Mouse (Mus musculus) megakaryocyte, embryonic 14.5 days (primary cell): ENCODE measurements around the gene Theg. TPM values are rescaled to one million over a fixed set of nuclear protein-coding genes. Genes with fewer than 3 reads are reported as not detected.

ENCODE experiments used
- H3K27me3 ChIP-seq: replicated peaks from 2 replicates; pipeline ENCODE3; 2012; ENCODE audit warnings: inconsistent platforms
- H3K36me3 ChIP-seq: replicated peaks from 2 replicates; pipeline ENCODE3; 2012; ENCODE audit warnings: low read length, inconsistent platforms, mixed read lengths
- H3K4me1 ChIP-seq: 2 replicates; pipeline ENCODE4 v1.6.1; 2012; ENCODE audit warnings: inconsistent platforms
- H3K4me3 ChIP-seq: replicated peaks from 2 replicates; pipeline ENCODE3; 2012; ENCODE audit warnings: moderate library complexity, mild to moderate bottlenecking, inconsistent platforms
- H3K9me3 ChIP-seq: 2 replicates; pipeline ENCODE4 v1.6.1; 2012; ENCODE audit warnings: inconsistent platforms
- FLI1 ChIP-seq: IDR thresholded peaks from 2 replicates; pipeline ENCODE4 v1.6.1; 2012; ENCODE audit warnings: low read length, inconsistent platforms, mixed read lengths
- GATA1 ChIP-seq: IDR thresholded peaks from 3 replicates; pipeline ENCODE4 v1.6.1; 2012; ENCODE audit warnings: mixed read lengths, low read length, inconsistent platforms, borderline replicate concordance
- polyA plus RNA-seq: library from polyadenylated mRNA; stranded (reverse); fragments of >175 nt; gene quantifications from 2 replicates; pipeline ENCODE4 v1.2.3, GENCODE M21; 2012; ENCODE audit warnings: low replicate concordance; ENCODE audit not compliant: insufficient read depth

Gene Theg
- polyA plus RNA-seq, result 1.2 TPM in 1 of 2 replicates, not detected in the other

- H3K9me3 ChIP-seq, result peaks cover 10% of the 10 kb centered on the region
Observed at GRCm38 (mm10) chr10:79587061-79587751, at the start of gene Theg. Gene Theg (minus strand): TSS chr10:79587331.

DNA sequence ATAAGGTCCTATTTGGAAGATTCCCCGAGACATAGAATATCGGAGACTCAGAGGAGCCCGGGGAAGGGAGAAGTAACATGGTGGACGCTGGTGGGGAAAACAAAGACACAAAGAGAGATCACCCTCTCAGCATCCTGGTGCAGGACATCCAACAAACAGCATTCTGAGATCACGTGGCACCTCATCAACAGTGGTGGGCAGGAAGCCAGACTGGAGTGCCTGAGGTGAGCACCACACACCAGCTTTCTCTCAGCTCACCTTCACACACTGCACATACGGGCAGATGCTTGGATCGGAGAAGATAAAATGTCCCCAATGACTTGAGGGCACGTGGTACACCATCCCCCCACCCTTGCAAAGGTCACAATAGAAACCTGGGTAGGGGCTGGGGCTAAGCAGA lies 49.2 kb upstream of the Theg start:
- H3K27me3 ChIP-seq, result peaks cover 87% of the 10 kb centered on the region

More at GRCm38 (mm10) chr10:79587061-79587751, at the start of gene Theg:
- Histone ChIP-seq H3K4me1 (no peaks in the 10 kb centered on the region), H3K36me3 (no peaks in the 10 kb centered on the region), H3K27me3 (peaks cover 57% of the 10 kb centered on the region), H3K4me3 (no peak within 1 kb of the TSS)
- no peak for TF ChIP-seq GATA1
- TF ChIP-seq FLI1, result no peak

DNA sequence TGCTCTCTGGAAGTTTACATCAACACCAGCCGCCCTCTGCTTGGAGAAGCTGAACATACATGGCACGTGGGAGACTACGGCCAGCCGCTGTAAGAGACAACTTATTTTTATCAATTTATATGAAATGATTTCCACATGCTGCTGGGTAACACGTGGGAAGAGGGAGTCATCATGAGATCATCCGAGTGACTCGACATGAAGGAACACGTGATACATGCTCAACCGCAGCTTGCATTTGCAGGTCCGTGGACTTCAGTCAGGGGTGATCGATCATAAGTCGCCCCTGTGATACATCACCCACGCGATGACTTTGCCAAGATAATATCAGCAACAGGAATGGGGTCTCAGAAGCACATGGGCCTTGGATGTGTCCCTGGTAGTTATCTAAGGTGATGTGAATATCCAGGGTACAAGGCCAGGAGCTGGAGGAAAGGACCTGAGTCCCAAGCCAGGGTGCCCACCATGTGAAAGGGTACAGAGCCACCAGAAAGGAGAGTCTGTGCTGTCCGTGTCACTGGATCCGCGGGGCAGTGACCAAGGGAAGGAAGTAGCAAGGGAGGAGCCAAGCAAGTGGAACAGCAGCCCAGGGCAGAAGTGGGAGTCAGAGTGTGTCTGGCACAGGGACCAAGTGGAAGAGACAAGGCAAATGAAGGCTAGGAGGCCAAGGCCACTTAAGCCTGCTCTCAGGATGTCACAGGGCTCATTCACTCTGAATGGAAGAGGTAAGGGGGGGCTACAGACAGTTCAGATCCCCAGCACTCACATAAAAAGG lies 46.1 kb upstream of the Theg start:
- Histone ChIP-seq H3K4me1 (peaks cover 16% of the 10 kb centered on the region), H3K4me3 (peak overlapping the region; percentile 12), H3K9me3 (peaks cover 13% of the 10 kb centered on the region), H3K36me3 (no peaks in the 10 kb centered on the region), H3K27me3 (peaks cover 82% of the 10 kb centered on the region)
- TF ChIP-seq GATA1, result no peak
- no peak for TF ChIP-seq FLI1

More for the DNA sequence above, 49.2 kb upstream of the Theg start:
- TF ChIP-seq FLI1 (no peak), GATA1 (no peak)
- Histone ChIP-seq H3K4me3 (no peak overlapping the region), H3K36me3 (no peaks in the 10 kb centered on the region), H3K4me1 (peaks cover 16% of the 10 kb centered on the region), H3K9me3 (0 out of 2 replicates have a peak, but pooled peaks cover 6% of the 10 kb centered on the region)

- Histone ChIP-seq H3K9me3 (peaks cover 10% of the 10 kb centered on the region), H3K4me1 (peaks cover 9% of the 10 kb centered on the region; the same call in 1 of the 2 replicates), H3K4me3 (no peak overlapping the region), H3K36me3 (no peaks in the 10 kb centered on the region), H3K27me3 (peaks cover 74% of the 10 kb centered on the region)
- TF ChIP-seq GATA1 (no peak), FLI1 (no peak)
Observed at GRCm38 (mm10) chr10:79631432-79631831, 44.3 kb upstream of the Theg start.

GRCm38 (mm10) chr10:79628377-79628776 lies 41.2 kb upstream of the Theg start:
- Histone ChIP-seq H3K4me3 (no peak overlapping the region), H3K4me1 (peaks cover 3% of the 10 kb centered on the region; the same call in 1 of the 2 replicates), H3K9me3 (peaks cover 6% of the 10 kb centered on the region), H3K27me3 (peaks cover 71% of the 10 kb centered on the region), H3K36me3 (no peaks in the 10 kb centered on the region)
- TF ChIP-seq FLI1, result no peak

DNA sequence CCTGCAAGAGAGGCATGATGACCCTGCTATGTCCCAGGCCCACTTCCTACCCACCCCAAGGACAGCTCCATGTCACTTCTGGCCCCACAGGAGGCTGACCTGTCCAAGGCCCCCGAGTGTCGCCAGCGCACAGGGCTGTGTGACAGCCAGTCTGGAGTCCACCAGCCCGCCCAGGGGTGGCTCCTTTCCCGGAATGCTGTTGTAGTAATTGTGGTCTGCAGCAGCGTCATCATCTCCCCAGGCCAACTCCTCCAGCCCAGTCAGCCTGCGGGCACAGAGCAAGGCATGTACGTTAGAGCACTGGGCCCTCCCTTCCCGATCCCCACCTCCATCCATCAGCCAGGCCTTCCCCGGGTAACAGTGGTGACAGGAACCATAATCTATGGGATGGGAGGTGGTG lies 39.0 kb upstream of the Theg start:
- Histone ChIP-seq H3K4me3 (no peak overlapping the region), H3K27me3 (peaks cover 69% of the 10 kb centered on the region)
- no peak for TF ChIP-seq FLI1
- no peak for TF ChIP-seq GATA1

DNA sequence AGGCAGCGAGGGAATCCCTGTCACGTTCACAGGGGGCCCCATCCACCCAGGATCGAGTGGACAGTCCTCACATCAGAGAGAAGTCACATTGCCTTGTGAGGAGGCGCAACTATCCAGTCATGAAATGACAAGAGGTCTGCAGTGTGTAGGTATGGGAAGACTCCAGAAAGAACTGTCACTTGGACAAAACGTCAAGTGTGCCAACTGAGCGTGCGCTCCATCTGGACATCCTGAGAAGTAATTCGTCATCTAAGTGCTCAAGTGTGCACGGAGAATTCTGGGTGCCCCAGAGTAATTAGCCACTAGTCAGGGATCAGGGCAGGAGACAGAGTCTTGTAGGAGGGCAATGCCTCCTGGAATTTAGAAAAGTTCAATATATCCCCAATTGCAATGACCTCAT lies 38.3 kb upstream of the Theg start:
- peaks cover 74% of the 10 kb centered on the region for H3K27me3 ChIP-seq
- H3K9me3 ChIP-seq, result peaks cover 5% of the 10 kb centered on the region
- no peaks in the 10 kb centered on the region for H3K4me1 ChIP-seq
- H3K36me3 ChIP-seq, result no peaks in the 10 kb centered on the region
- no peak overlapping the region for H3K4me3 ChIP-seq
- TF ChIP-seq FLI1 (no peak), GATA1 (no peak)

More for the DNA sequence above, 39.0 kb upstream of the Theg start:
- Histone ChIP-seq H3K4me1 (no peaks in the 10 kb centered on the region), H3K36me3 (no peaks in the 10 kb centered on the region), H3K9me3 (peaks cover 6% of the 10 kb centered on the region)

GRCm38 (mm10) chr10:79623950-79624349 lies 36.8 kb upstream of the Theg start:
- Histone ChIP-seq H3K9me3 (no peaks in the 10 kb centered on the region), H3K4me1 (no peaks in the 10 kb centered on the region), H3K27me3 (peaks cover 81% of the 10 kb centered on the region), H3K36me3 (no peaks in the 10 kb centered on the region), H3K4me3 (no peak overlapping the region)
- no peak for TF ChIP-seq FLI1
- no peak for TF ChIP-seq GATA1

- Histone ChIP-seq H3K4me3 (no peak overlapping the region), H3K4me1 (peaks cover 24% of the 10 kb centered on the region), H3K9me3 (peaks cover 9% of the 10 kb centered on the region; the same call in 1 of the 2 replicates), H3K36me3 (no peaks in the 10 kb centered on the region), H3K27me3 (peaks cover 80% of the 10 kb centered on the region)
- TF ChIP-seq GATA1 (no peak), FLI1 (no peak)
Observed at GRCm38 (mm10) chr10:79616376-79616775, 29.2 kb upstream of the Theg start.

DNA sequence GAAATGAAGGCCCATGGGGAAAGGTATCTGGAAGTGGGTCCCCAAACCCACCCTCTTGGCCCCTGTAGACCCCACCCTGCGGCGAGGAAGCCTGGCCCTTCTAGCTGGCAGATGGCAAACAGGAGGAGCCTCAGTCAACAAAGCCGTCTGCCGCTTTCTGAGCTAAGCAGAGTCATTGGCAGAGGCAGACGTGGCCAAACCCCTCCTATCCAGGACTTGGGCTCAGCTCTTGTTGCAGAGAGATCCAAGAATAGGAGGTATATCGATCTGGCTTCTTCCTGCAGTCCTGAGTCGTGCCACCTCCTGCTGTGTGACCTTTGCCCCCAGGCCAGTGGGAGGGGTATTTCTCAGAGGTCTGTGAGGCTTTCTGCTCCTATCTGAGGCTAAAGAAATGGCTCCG lies 28.7 kb upstream of the Theg start:
- Histone ChIP-seq H3K4me3 (no peak overlapping the region), H3K36me3 (no peaks in the 10 kb centered on the region), H3K27me3 (peaks cover 81% of the 10 kb centered on the region), H3K4me1 (peaks cover 24% of the 10 kb centered on the region), H3K9me3 (peaks cover 9% of the 10 kb centered on the region; the same call in 1 of the 2 replicates)
- TF ChIP-seq FLI1 (no peak), GATA1 (no peak)
